ENCODE assay signal across 8 mouse cellular contexts in genomic region chr6:81987580-81987979, GRCm38 (mm10). TPM values are rescaled to one million over a fixed set of nuclear protein-coding genes. Genes with fewer than 3 reads are reported as not detected.
A peak's percentile ranks its signal among the peaks of the same experiment; 100 is the strongest.
DNase-seq lines count a peak whose midpoint lies in the region; ATAC-seq and TF ChIP-seq lines count a peak whose summit lies in the region.

No protein-coding gene starts in this region.

- H3K9me3 ChIP-seq in hindbrain, embryonic 10.5 days, result no peaks in the 10 kb centered on the region
- no peaks in the 10 kb centered on the region for H3K9me3 ChIP-seq in hindbrain, embryonic 12.5 days (replicated peaks)
- no peaks in the 10 kb centered on the region for H3K9me3 ChIP-seq in stomach, postnatal 0 days (ENCODE audit: control insufficient read depth, low read length)

- no peak for DNase-seq in hindbrain, embryonic 10.5 days (ENCODE audit: low spot score)
- DNase-seq in adipocyte (ENCODE audit: low spot score), result peak; percentile 66
- peak; percentile 26 to 53 for DNase-seq in frontal cortex, postnatal 36 days (ENCODE audit: low spot score in 2 of 2)
- DNase-seq in layer of hippocampus, postnatal 36 days, result peak; percentile 45 to 61
- no peak for DNase-seq in urinary bladder, adult 18-20 months (ENCODE audit: low spot score in 2 of 2)
- DNase-seq in stomach, postnatal 0 days (ENCODE audit: low spot score), result no peak

- TF ChIP-seq CTCF in stomach, postnatal 0 days (IDR thresholded peaks at IDR 0.05; ENCODE audit: low read depth), result no peak

- no peak overlapping the region for H3K4me3 ChIP-seq in hindbrain, embryonic 10.5 days
- no peak overlapping the region for H3K4me3 ChIP-seq in hindbrain, embryonic 12.5 days
- no peak overlapping the region for H3K4me3 ChIP-seq in stomach, postnatal 0 days (ENCODE audit: low read depth, low read length)

- H3K4me1 ChIP-seq in hindbrain, embryonic 10.5 days (replicated peaks), result peaks cover 18% of the 10 kb centered on the region
- peaks cover 4% of the 10 kb centered on the region for H3K4me1 ChIP-seq in hindbrain, embryonic 12.5 days
- H3K4me1 ChIP-seq in stomach, postnatal 0 days (replicated peaks; ENCODE audit: control insufficient read depth, insufficient read depth), result no peaks in the 10 kb centered on the region

- no peak overlapping the region for H3K4me2 ChIP-seq in hindbrain, embryonic 12.5 days (replicated peaks)
- no peak overlapping the region for H3K4me2 ChIP-seq in stomach, postnatal 0 days (replicated peaks; ENCODE audit: low read depth)

- no peak overlapping the region for H3K9ac ChIP-seq in hindbrain, embryonic 12.5 days
- no peak overlapping the region for H3K9ac ChIP-seq in stomach, postnatal 0 days (ENCODE audit: low read length)

- no peaks in the 10 kb centered on the region for H3K36me3 ChIP-seq in hindbrain, embryonic 10.5 days
- no peaks in the 10 kb centered on the region for H3K36me3 ChIP-seq in hindbrain, embryonic 12.5 days
- no peaks in the 10 kb centered on the region for H3K36me3 ChIP-seq in stomach, postnatal 0 days (ENCODE audit: control insufficient read depth, insufficient read depth, low read length)

- ATAC-seq in hindbrain, embryonic 12.5 days (ENCODE audit: low FRiP score), result no peak
- no peak for ATAC-seq in inflammation-experienced regulatory T-cells, adult 6 months
- ATAC-seq in stomach, postnatal 0 days (ENCODE audit: low FRiP score, low TSS enrichment), result no peak

- whole genome bisulfite sequencing in hindbrain, embryonic 10.5 days, result 63% methylated on average over 3 of the region's 3 CpGs
- 65% methylated on average over 3 of the region's 3 CpGs for WGBS in hindbrain, embryonic 12.5 days
- WGBS in stomach, postnatal 0 days, result 72% methylated on average over 3 of the region's 3 CpGs

- peak overlapping the region; percentile 70; the same call in 1 of the 2 replicates for H3K27ac ChIP-seq in hindbrain, embryonic 10.5 days
- H3K27ac ChIP-seq in hindbrain, embryonic 12.5 days, result no peak overlapping the region
- H3K27ac ChIP-seq in stomach, postnatal 0 days (replicated peaks), result no peak overlapping the region

- peaks cover 15% of the 10 kb centered on the region for H3K27me3 ChIP-seq in hindbrain, embryonic 10.5 days (ENCODE audit: insufficient read depth, poor library complexity, severe bottlenecking)
- H3K27me3 ChIP-seq in hindbrain, embryonic 12.5 days, result peaks cover 3% of the 10 kb centered on the region; the same call in 1 of the 2 replicates
- no peaks in the 10 kb centered on the region for H3K27me3 ChIP-seq in stomach, postnatal 0 days (ENCODE audit: control insufficient read depth, insufficient read depth, low read length)

- TF ChIP-seq EP300 in stomach, postnatal 0 days (optimal IDR thresholded peaks at IDR 0.05), result no peak

RNA-seq across cellular contexts. Expression of gene Mrpl19, which starts 21.8 kb away (rescaled TPM):
- polyA plus RNA-seq in hindbrain, embryonic 10.5 days (2016; fragmentation: Nextera tagmentation; extraction: Ambion mirVana), result 59.2 and 62.2 TPM in 2 replicates
- 48.9 and 50.8 TPM in 2 replicates for polyA plus RNA-seq in hindbrain, embryonic 12.5 days (2016; fragmentation: Nextera tagmentation; extraction: Ambion mirVana)
- 10 to 100 TPM; 36.4 to 38.4 TPM for total RNA-seq in layer of hippocampus, postnatal 36 days (2021)
- 10 to 100 TPM; 59.9 to 82.1 (median 65.5) TPM for polyA plus RNA-seq in inflammation-experienced regulatory T-cells, adult 6 months (2017; shearing (Covaris generic))
- 23.3 and 28.6 TPM in 2 replicates for polyA plus RNA-seq in stomach, postnatal 0 days (2015; fragmentation: Nextera tagmentation; extraction: Ambion mirVana)

RNA-seq across cellular contexts. Expression of gene Eva1a, which starts 53.3 kb away (rescaled TPM):
- polyA plus RNA-seq in hindbrain, embryonic 10.5 days (2016; fragmentation: Nextera tagmentation; extraction: Ambion mirVana), result 3.2 and 3.3 TPM in 2 replicates
- 3.7 and 4.0 TPM in 2 replicates for polyA plus RNA-seq in hindbrain, embryonic 12.5 days (2016; fragmentation: Nextera tagmentation; extraction: Ambion mirVana)
- 10 to 100 TPM; 13.9 to 16.8 TPM for total RNA-seq in layer of hippocampus, postnatal 36 days (2021)
- not detected for polyA plus RNA-seq in inflammation-experienced regulatory T-cells, adult 6 months (2017; shearing (Covaris generic))
- polyA plus RNA-seq in stomach, postnatal 0 days (2015; fragmentation: Nextera tagmentation; extraction: Ambion mirVana), result 13.5 and 15.4 TPM in 2 replicates

Comparison
In these comparisons a context has a peak if more than half of its experiments do, and no peak if none do; other contexts are left out.
1. DNase-seq: peak in adipocyte (single experiment), frontal cortex, postnatal 36 days (2 of 2) and layer of hippocampus, postnatal 36 days (2 of 2); none in hindbrain, embryonic 10.5 days (single experiment), urinary bladder, adult 18-20 months (0 of 2) and stomach, postnatal 0 days (single experiment).